Mouse (Mus musculus) CH12.LX (cell line): ENCODE measurements around the gene Ptgr1. TPM values are rescaled to one million over a fixed set of nuclear protein-coding genes. Genes with fewer than 3 reads are reported as not detected.
A peak's percentile ranks its signal among the peaks of the same experiment; 100 is the strongest.

Experiments used
- DNase-seq: peaks from one replicate; pipeline ENCODE4 v3.0.0-alpha.2; 2013; ENCODE audit errors: extremely low read depth
- H3K27ac ChIP-seq: 2 replicates; pipeline ENCODE4 v1.5.1; 2012; ENCODE audit warnings: low read depth, mild to moderate bottlenecking, control low read depth, moderate library complexity; ENCODE audit not compliant: insufficient read depth
- H3K27me3 ChIP-seq: replicated peaks from 2 replicates; pipeline ENCODE3; 2012; ENCODE audit warnings: inconsistent platforms
- H3K36me3 ChIP-seq, 2 experiments: replicated peaks in 1 of 2; 2 replicates each; pipeline versions ENCODE3 to v1.6.1; 2012; ENCODE audit warnings: inconsistent platforms in 1 of 2, low read length in 1 of 2, mild to moderate bottlenecking in 1 of 2, mixed read lengths in 1 of 2, moderate library complexity in 1 of 2; ENCODE audit not compliant: control insufficient read depth in 1 of 2, insufficient read depth in 1 of 2
- H3K4me1 ChIP-seq, 2 experiments: 2 replicates each; pipeline ENCODE4 v1.6.1; 2012; ENCODE audit warnings: inconsistent platforms in 1 of 2, moderate library complexity in 1 of 2; ENCODE audit not compliant: insufficient read depth in 2 of 2, control insufficient read depth in 1 of 2
- H3K4me2 ChIP-seq: 2 replicates; pipeline ENCODE4 v1.6.1; 2012; ENCODE audit warnings: low read depth, mild to moderate bottlenecking, control low read depth; ENCODE audit not compliant: poor library complexity, insufficient read depth, severe bottlenecking
- H3K4me3 ChIP-seq, 3 experiments: fragments of 150-350 bp in 1 of 3; sonication (generic) in 1 of 3; replicated peaks in 1 of 3; 2 replicates each; pipeline versions ENCODE3 to v1.5.1; 2011 to 2012; ENCODE audit warnings: low read depth in 2 of 3, low read length in 2 of 3, mild to moderate bottlenecking in 2 of 3, moderate library complexity in 2 of 3, control low read depth in 1 of 3, improper control_type of control experiment in 1 of 3, inconsistent platforms in 1 of 3, mixed read lengths in 1 of 3; ENCODE audit not compliant: poor library complexity in 1 of 3
- H3K79me2 ChIP-seq: replicated peaks from 2 replicates; pipeline ENCODE4 v1.6.1; 2012; ENCODE audit warnings: mild to moderate bottlenecking, moderate library complexity; ENCODE audit not compliant: control insufficient read depth, poor library complexity, insufficient read depth, severe bottlenecking; ENCODE audit errors: extremely low read depth
- H3K9ac ChIP-seq: 2 replicates; pipeline ENCODE4 v1.6.1; 2012; ENCODE audit warnings: low read depth, mild to moderate bottlenecking, control low read depth, moderate library complexity; ENCODE audit not compliant: insufficient read depth
- H3K9me3 ChIP-seq: replicated peaks from 2 replicates; pipeline ENCODE3; 2012; ENCODE audit warnings: low read length, inconsistent platforms, mixed read lengths
- BHLHE40 ChIP-seq: IDR thresholded peaks from 2 replicates; pipeline ENCODE4 v1.6.1; 2011; ENCODE audit warnings: mild to moderate bottlenecking, low read depth, low read length, improper control_type of control experiment
- CTCF ChIP-seq, 2 experiments: IDR thresholded peaks in 1 of 2; conservative IDR thresholded peaks in 1 of 2; 2 replicates each; pipeline ENCODE4 v1.5.1; 2011 to 2012; ENCODE audit warnings: low read depth in 2 of 2, low read length in 2 of 2, improper control_type of control experiment in 1 of 2, inconsistent platforms in 1 of 2, mild to moderate bottlenecking in 1 of 2, moderate library complexity in 1 of 2
- EP300 ChIP-seq: IDR thresholded peaks from 2 replicates; pipeline ENCODE4 v1.6.1; 2011; ENCODE audit warnings: low read length, improper control_type of control experiment
- ETS1 ChIP-seq: conservative IDR thresholded peaks from 2 replicates; pipeline ENCODE4 v1.6.1; 2012; ENCODE audit warnings: low read depth, mild to moderate bottlenecking, inconsistent platforms, low read length, improper control_type of control experiment, moderate library complexity
- HCFC1 ChIP-seq: IDR thresholded peaks from 2 replicates; pipeline ENCODE4 v1.6.1; 2012; ENCODE audit warnings: low read depth, mild to moderate bottlenecking, inconsistent platforms, low read length, improper control_type of control experiment
- IRF4 ChIP-seq: IDR thresholded peaks from 2 replicates; pipeline ENCODE4 v1.6.1; 2014; ENCODE audit warnings: low read depth, mild to moderate bottlenecking, inconsistent platforms, low read length, improper control_type of control experiment
- JUN ChIP-seq: IDR thresholded peaks from 2 replicates; pipeline ENCODE4 v1.6.1; 2011; ENCODE audit warnings: low read depth, mild to moderate bottlenecking, low read length, improper control_type of control experiment, moderate library complexity; ENCODE audit not compliant: insufficient read depth
- JUND ChIP-seq: conservative IDR thresholded peaks from 2 replicates; pipeline ENCODE4 v1.6.1; 2011; ENCODE audit warnings: low read depth, low read length, improper control_type of control experiment
- MAX ChIP-seq: IDR thresholded peaks from 2 replicates; pipeline ENCODE4 v1.6.1; 2011; ENCODE audit warnings: low read length, improper control_type of control experiment
- MAZ ChIP-seq: IDR thresholded peaks from 2 replicates; pipeline ENCODE4 v1.6.1; 2012; ENCODE audit warnings: low read depth, mild to moderate bottlenecking, inconsistent platforms, low read length, improper control_type of control experiment, moderate library complexity
- MXI1 ChIP-seq: IDR thresholded peaks from 2 replicates; pipeline ENCODE4 v1.6.1; 2011; ENCODE audit warnings: mild to moderate bottlenecking, low read depth, low read length, improper control_type of control experiment
- NELFE ChIP-seq: IDR thresholded peaks from 2 replicates; pipeline ENCODE4 v1.6.1; 2011; ENCODE audit warnings: low read depth, low read length, improper control_type of control experiment
- NRF1 ChIP-seq: IDR thresholded peaks from 2 replicates; pipeline ENCODE4 v1.6.1; 2014; ENCODE audit warnings: low read depth, mild to moderate bottlenecking, inconsistent platforms, low read length, improper control_type of control experiment, moderate library complexity
- POLR2A ChIP-seq: IDR thresholded peaks from 2 replicates; pipeline ENCODE4 v1.6.1; 2011; ENCODE audit warnings: low read depth, mild to moderate bottlenecking, improper control_type of control experiment, low read length
- RCOR1 ChIP-seq: conservative IDR thresholded peaks from 2 replicates; pipeline ENCODE4 v1.6.1; 2012; ENCODE audit warnings: low read depth, mild to moderate bottlenecking, inconsistent platforms, low read length, improper control_type of control experiment
- SIN3A ChIP-seq: IDR thresholded peaks from 2 replicates; pipeline ENCODE4 v1.6.1; 2012; ENCODE audit warnings: low read length, improper control_type of control experiment, inconsistent platforms
- TBP ChIP-seq: conservative IDR thresholded peaks from 2 replicates; pipeline ENCODE4 v1.6.1; 2011; ENCODE audit warnings: low read depth, low read length, improper control_type of control experiment
- USF1 ChIP-seq: IDR thresholded peaks from 2 replicates; pipeline ENCODE4 v1.6.1; 2014; ENCODE audit warnings: low read depth, mild to moderate bottlenecking, inconsistent platforms, low read length, improper control_type of control experiment
- USF2 ChIP-seq: conservative IDR thresholded peaks from 2 replicates; pipeline ENCODE4 v1.6.1; 2011; ENCODE audit warnings: low read depth, low read length, improper control_type of control experiment
- ZKSCAN1 ChIP-seq: IDR thresholded peaks from 2 replicates; pipeline ENCODE4 v1.6.1; 2012; ENCODE audit warnings: low read depth, inconsistent platforms, low read length, improper control_type of control experiment, borderline replicate concordance
- ZNF384 ChIP-seq: IDR thresholded peaks from 2 replicates; pipeline ENCODE4 v1.6.1; 2012; ENCODE audit warnings: low read depth, low read length, improper control_type of control experiment, inconsistent platforms
- dilution Hi-C: fragments of 300-500 bp; cut with MboI; formaldehyde crosslinking; loops from 2 replicates; pipeline ENCODE4 v1.14.3; 2020; ENCODE audit warnings: low sequenced_read_pairs; ENCODE audit not compliant: extremely low pct_unique_long_range_greater_than_20kb, extremely low pct_ligation_motif_present
- in situ Hi-C: fragments of 300-500 bp; cut with MboI; formaldehyde crosslinking; loops from 3 replicates; pipeline ENCODE4 v1.14.3; 2019; ENCODE audit warnings: low sequenced_read_pairs, low pct_ligation_motif_present, low pct_unique_long_range_greater_than_20kb, mixed read lengths
- polyA plus RNA-seq: library from polyadenylated mRNA; unstranded; fragments of >175 nt; gene quantifications from 2 replicates; pipeline ENCODE4 v1.2.1, GENCODE M21; 2012; ENCODE audit warnings: low read depth; ENCODE audit not compliant: insufficient read length
- total RNA-seq, 2 experiments: library from RNA; depleted of rRNA; stranded (reverse); fragments of 300-350 nt in 1 of 2; fragments of >200 nt in 1 of 2; gene quantifications; 2 replicates each; pipeline ENCODE4 v1.2.3; 2012 to 2014

Ptgr1 gene
- total and polyA plus RNA-seq, 3 experiments = 2.4 to 7.2 (median 4.0) TPM

DNA sequence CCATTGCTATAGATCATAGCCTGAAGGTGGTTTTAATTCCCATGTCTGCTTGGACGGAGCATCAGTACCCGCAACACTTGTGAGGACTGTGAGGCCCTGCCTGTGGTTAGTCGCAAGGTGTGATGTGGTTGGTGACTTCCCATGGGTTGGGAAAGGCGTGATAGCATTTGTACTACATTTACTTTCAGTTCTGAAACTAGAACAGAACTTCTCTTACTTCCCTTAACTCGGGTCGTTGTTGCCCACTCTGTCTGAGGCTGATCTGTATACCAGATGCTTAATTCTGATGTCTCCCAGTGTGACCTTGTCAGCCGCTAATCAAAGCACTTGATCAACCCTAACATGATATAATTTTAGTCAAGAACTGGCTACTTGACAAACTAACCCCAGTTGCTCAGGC is 22.3 kb upstream of the Ptgr1 start:
- H3K9ac ChIP-seq = no peak overlapping the region
- H3K4me1 ChIP-seq = peaks cover 18 to 60% of the 10 kb centered on the region in 2 experiments
- peaks cover 11% of the 10 kb centered on the region for H3K79me2 ChIP-seq
- H3K27ac ChIP-seq = no peak overlapping the region
- in situ Hi-C loops = no loop called here
- H3K27me3 ChIP-seq = no peaks in the 10 kb centered on the region
- peaks cover 2 to 12% of the 10 kb centered on the region in 2 experiments for H3K36me3 ChIP-seq
- no peaks in the 10 kb centered on the region for H3K9me3 ChIP-seq
- H3K4me3 ChIP-seq = peak overlapping the region in 1 of 3 experiments; percentile 18
- TF ChIP-seq USF2 = no peak
- peak; percentile 70 for TF ChIP-seq IRF4
- TF ChIP-seq POLR2A = no peak
- TF ChIP-seq JUN = no peak
- peak; percentile 60 for TF ChIP-seq EP300
- TF ChIP-seq ETS1 = 0 out of 2 replicates have a peak, but pooled peaks have one; percentile 30
- TF ChIP-seq RCOR1 = no peak
- no peak for TF ChIP-seq CTCF (conservative IDR thresholded peaks at IDR 0.05 in 1 of 2, IDR thresholded peaks at IDR 0.05 in 1 of 2; ENCODE audit: low read depth in 2 of 2, low read length in 2 of 2)
- peak; percentile 71 for TF ChIP-seq BHLHE40
- no peak for TF ChIP-seq MXI1
- TF ChIP-seq NRF1 = no peak
- no peak for TF ChIP-seq MAZ
- no peak for TF ChIP-seq ZKSCAN1
- TF ChIP-seq, all 38 proteins: peak for 4
- dilution Hi-C loops = no loop called here
- H3K4me2 ChIP-seq = peak overlapping the region; percentile 71
- no peak for DNase-seq

- H3K27me3 ChIP-seq = no peaks in the 10 kb centered on the region
- TF ChIP-seq JUND (peak; percentile 50; the same call in 1 of the 2 replicates), USF1 (no peak), NELFE (no peak), MAX (no peak), CTCF (conservative IDR thresholded peaks at IDR 0.05 in 1 of 2, IDR thresholded peaks at IDR 0.05 in 1 of 2; ENCODE audit: low read depth in 2 of 2, low read length in 2 of 2) (0 out of 4 replicates have a peak, but pooled peaks of 1 of the 2 experiments have one; percentile 5), ZKSCAN1 (no peak), ZNF384 (no peak), NRF1 (no peak), TBP (no peak), HCFC1 (no peak), SIN3A (no peak), MAZ (no peak), JUN (peak; percentile 55; the same call in 1 of the 2 replicates), RCOR1 (no peak), EP300 (no peak), MXI1 (no peak)
- peaks cover 18% of the 10 kb centered on the region for H3K79me2 ChIP-seq
- no peak overlapping the region for H3K4me3 ChIP-seq
- H3K9me3 ChIP-seq = no peaks in the 10 kb centered on the region
- in situ Hi-C loops = no loop called here
- peaks cover 0 to 2% of the 10 kb centered on the region in 2 experiments for H3K36me3 ChIP-seq
- DNase-seq = no peak
- no peak overlapping the region for H3K9ac ChIP-seq
- H3K4me2 ChIP-seq = no peak overlapping the region
- peaks cover 18 to 64% of the 10 kb centered on the region in 2 experiments for H3K4me1 ChIP-seq
- H3K27ac ChIP-seq = no peak overlapping the region
- dilution Hi-C loops = no loop called here
Observed at GRCm38 (mm10) chr4:59007974-59008373, 21.1 kb upstream of the Ptgr1 start.
